Mouse (Mus musculus): ENCODE measurements at regions not wholly inside any gene's neighbourhood (a gene's known extent, or its start where the extent isn't known, plus 50 kb on each side); places are given as distances from the start of the nearest gene placed in this dataset.

- Histone ChIP-seq H3K4me2 (replicated peaks) (no peak overlapping the region), H3K4me1 (peaks cover 11% of the 10 kb centered on the region), H3K36me3 (no peaks in the 10 kb centered on the region), H3K9me3 (no peaks in the 10 kb centered on the region), H3K4me3 (no peak overlapping the region), H3K9ac (no peak overlapping the region), H3K27me3 (no peaks in the 10 kb centered on the region), H3K27ac (no peak overlapping the region)
- WGBS = 81% methylated on average over 9 of the region's 9 CpGs
- ATAC-seq (ENCODE audit: low FRiP score, low read depth) = no peak
Measured at GRCm38 (mm10) chr12:70549296-70549695, 96.4 kb downstream of the Tmx1 start.

- 0 out of 2 replicates have a peak, but pooled peaks cover 7% of the 10 kb centered on the region for H3K4me1 ChIP-seq
- 91% methylated on average over 6 of the region's 6 CpGs for WGBS
- H3K9me3 ChIP-seq = no peaks in the 10 kb centered on the region
Measured at GRCm38 (mm10) chr12:70553866-70554265, 101.0 kb downstream of the Tmx1 start.

GRCm38 (mm10) chr12:70554586-70554985, 101.7 kb downstream of the Tmx1 start:
- no peak overlapping the region for H3K9ac ChIP-seq
- WGBS = 61% methylated on average over 7 of the region's 7 CpGs

More at GRCm38 (mm10) chr12:70553866-70554265, 101.0 kb downstream of the Tmx1 start:
- ATAC-seq (ENCODE audit: low FRiP score, low read depth) = no peak
- H3K4me3 ChIP-seq = no peak overlapping the region
- H3K36me3 ChIP-seq = no peaks in the 10 kb centered on the region
- H3K27ac ChIP-seq = no peak overlapping the region
- H3K4me2 ChIP-seq (replicated peaks) = no peak overlapping the region
- no peaks in the 10 kb centered on the region for H3K27me3 ChIP-seq
- no peak overlapping the region for H3K9ac ChIP-seq

GRCm38 (mm10) chr12:70555723-70556122, 102.8 kb downstream of the Tmx1 start:
- H3K4me2 ChIP-seq (replicated peaks) = no peak overlapping the region
- WGBS = 65% methylated on average over 3 of the region's 3 CpGs
- no peaks in the 10 kb centered on the region for H3K36me3 ChIP-seq
- no peak overlapping the region for H3K9ac ChIP-seq
- H3K27me3 ChIP-seq = no peaks in the 10 kb centered on the region
- 0 out of 2 replicates have a peak, but pooled peaks cover 7% of the 10 kb centered on the region for H3K4me1 ChIP-seq
- no peak for ATAC-seq (ENCODE audit: low FRiP score, low read depth)
- no peak overlapping the region for H3K27ac ChIP-seq
- H3K9me3 ChIP-seq = no peaks in the 10 kb centered on the region
- H3K4me3 ChIP-seq = no peak overlapping the region

More at GRCm38 (mm10) chr12:70554586-70554985, 101.7 kb downstream of the Tmx1 start:
- H3K4me1 ChIP-seq = 0 out of 2 replicates have a peak, but pooled peaks cover 7% of the 10 kb centered on the region
- H3K4me3 ChIP-seq = no peak overlapping the region
- no peak for ATAC-seq (ENCODE audit: low FRiP score, low read depth)
- no peak overlapping the region for H3K4me2 ChIP-seq (replicated peaks)
- H3K9me3 ChIP-seq = no peaks in the 10 kb centered on the region
- H3K27me3 ChIP-seq = no peaks in the 10 kb centered on the region
- no peaks in the 10 kb centered on the region for H3K36me3 ChIP-seq
- H3K27ac ChIP-seq = no peak overlapping the region

- no peak for ATAC-seq (ENCODE audit: low FRiP score, low read depth)
- Histone ChIP-seq H3K9ac (no peak overlapping the region), H3K4me3 (no peak overlapping the region), H3K36me3 (no peaks in the 10 kb centered on the region), H3K9me3 (no peaks in the 10 kb centered on the region), H3K27ac (no peak overlapping the region), H3K27me3 (no peaks in the 10 kb centered on the region), H3K4me1 (0 out of 2 replicates have a peak, but pooled peaks cover 7% of the 10 kb centered on the region), H3K4me2 (replicated peaks) (no peak overlapping the region)
- 89% methylated on average over 6 of the region's 6 CpGs for WGBS
Measured at GRCm38 (mm10) chr12:70556820-70557219, 103.9 kb downstream of the Tmx1 start.

- H3K4me3 ChIP-seq = no peak overlapping the region
- H3K36me3 ChIP-seq = no peaks in the 10 kb centered on the region
- H3K4me1 ChIP-seq = no peaks in the 10 kb centered on the region
- H3K27ac ChIP-seq = no peak overlapping the region
- no peaks in the 10 kb centered on the region for H3K27me3 ChIP-seq
- no peaks in the 10 kb centered on the region for H3K9me3 ChIP-seq
- WGBS = 87% methylated on average over 4 of the region's 4 CpGs
- no peak overlapping the region for H3K4me2 ChIP-seq (replicated peaks)
- ATAC-seq (ENCODE audit: low FRiP score, low read depth) = no peak
- H3K9ac ChIP-seq = no peak overlapping the region
Measured at GRCm38 (mm10) chr12:70563446-70563845, 110.6 kb downstream of the Tmx1 start.

GRCm38 (mm10) chr12:70575665-70576064, 122.8 kb downstream of the Tmx1 start:
- ATAC-seq (ENCODE audit: low FRiP score, low read depth) = no peak
- Histone ChIP-seq H3K9ac (no peak overlapping the region), H3K27ac (no peak overlapping the region), H3K36me3 (no peaks in the 10 kb centered on the region), H3K4me3 (no peak overlapping the region), H3K27me3 (no peaks in the 10 kb centered on the region), H3K4me2 (replicated peaks) (no peak overlapping the region), H3K9me3 (no peaks in the 10 kb centered on the region), H3K4me1 (no peaks in the 10 kb centered on the region)
- 56% methylated on average over 7 of the region's 7 CpGs for WGBS

- Histone ChIP-seq H3K27ac (no peak overlapping the region), H3K4me3 (no peak overlapping the region), H3K4me1 (no peaks in the 10 kb centered on the region), H3K9ac (no peak overlapping the region), H3K27me3 (no peaks in the 10 kb centered on the region), H3K9me3 (no peaks in the 10 kb centered on the region), H3K36me3 (no peaks in the 10 kb centered on the region), H3K4me2 (replicated peaks) (no peak overlapping the region)
- 53% methylated on average over 4 of the region's 4 CpGs for WGBS
- ATAC-seq (ENCODE audit: low FRiP score, low read depth) = no peak
Measured at GRCm38 (mm10) chr12:70577769-70578168, 124.9 kb downstream of the Tmx1 start.

GRCm38 (mm10) chr12:70579328-70579905, 126.5 kb downstream of the Tmx1 start:
- no peaks in the 10 kb centered on the region for H3K4me1 ChIP-seq
- H3K9me3 ChIP-seq = no peaks in the 10 kb centered on the region
- ATAC-seq (ENCODE audit: low FRiP score, low read depth) = no peak
- H3K4me3 ChIP-seq = no peak overlapping the region
- no peaks in the 10 kb centered on the region for H3K36me3 ChIP-seq
- no peak overlapping the region for H3K4me2 ChIP-seq (replicated peaks)
- WGBS = 78% methylated on average over 8 of the region's 8 CpGs
- H3K9ac ChIP-seq = no peak overlapping the region
- H3K27me3 ChIP-seq = no peaks in the 10 kb centered on the region
- no peak overlapping the region for H3K27ac ChIP-seq

- 92% methylated on average over 2 of the region's 2 CpGs for WGBS
- Histone ChIP-seq H3K9me3 (no peaks in the 10 kb centered on the region), H3K36me3 (no peaks in the 10 kb centered on the region), H3K4me1 (peaks cover 18% of the 10 kb centered on the region), H3K4me3 (no peak overlapping the region), H3K9ac (no peak overlapping the region), H3K27ac (no peak overlapping the region), H3K27me3 (no peaks in the 10 kb centered on the region), H3K4me2 (replicated peaks) (no peak overlapping the region)
- ATAC-seq (ENCODE audit: low FRiP score, low read depth) = no peak
Measured at GRCm38 (mm10) chr12:70586181-70586580, 133.3 kb downstream of the Tmx1 start.

GRCm38 (mm10) chr12:70588234-70588633, 135.3 kb downstream of the Tmx1 start:
- H3K36me3 ChIP-seq = no peaks in the 10 kb centered on the region
- 50% methylated on average over 3 of the region's 3 CpGs for WGBS

GRCm38 (mm10) chr12:70589315-70589742, 136.4 kb downstream of the Tmx1 start:
- no peak for ATAC-seq (ENCODE audit: low FRiP score, low read depth)
- WGBS = 75% methylated on average over 2 of the region's 2 CpGs
- H3K27me3 ChIP-seq = no peaks in the 10 kb centered on the region
- H3K4me3 ChIP-seq = no peak overlapping the region
- H3K9me3 ChIP-seq = no peaks in the 10 kb centered on the region
- no peak overlapping the region for H3K27ac ChIP-seq
- no peak overlapping the region for H3K9ac ChIP-seq
- H3K36me3 ChIP-seq = no peaks in the 10 kb centered on the region
- peaks cover 18% of the 10 kb centered on the region for H3K4me1 ChIP-seq
- no peak overlapping the region for H3K4me2 ChIP-seq (replicated peaks)

More at GRCm38 (mm10) chr12:70588234-70588633, 135.3 kb downstream of the Tmx1 start:
- Histone ChIP-seq H3K4me2 (replicated peaks) (no peak overlapping the region), H3K27ac (no peak overlapping the region), H3K27me3 (no peaks in the 10 kb centered on the region), H3K4me3 (no peak overlapping the region), H3K9ac (no peak overlapping the region), H3K4me1 (peaks cover 18% of the 10 kb centered on the region), H3K9me3 (no peaks in the 10 kb centered on the region)
- ATAC-seq (ENCODE audit: low FRiP score, low read depth) = no peak

GRCm38 (mm10) chr12:70590456-70591050, 137.7 kb downstream of the Tmx1 start:
- peak; percentile 57; the same call in 1 of the 2 replicates for ATAC-seq (ENCODE audit: low FRiP score, low read depth)
- WGBS = 43% methylated on average over 12 of the region's 12 CpGs
- no peak overlapping the region for H3K9ac ChIP-seq
- H3K4me2 ChIP-seq (replicated peaks) = no peak overlapping the region
- no peaks in the 10 kb centered on the region for H3K36me3 ChIP-seq
- no peak overlapping the region for H3K4me3 ChIP-seq
- no peaks in the 10 kb centered on the region for H3K9me3 ChIP-seq
- no peaks in the 10 kb centered on the region for H3K27me3 ChIP-seq
- H3K27ac ChIP-seq = no peak overlapping the region
- H3K4me1 ChIP-seq = peaks cover 18% of the 10 kb centered on the region

All from limb, embryonic 13.5 days (tissue).